Mouse (Mus musculus): ENCODE results near the gene Gm17482. TPM values are rescaled to one million over a fixed set of nuclear protein-coding genes. Genes with fewer than 3 reads are reported as not detected.

Gm17482 gene
- polyA plus RNA-seq, 1 experiment from 2014 or later: not detected

DNA sequence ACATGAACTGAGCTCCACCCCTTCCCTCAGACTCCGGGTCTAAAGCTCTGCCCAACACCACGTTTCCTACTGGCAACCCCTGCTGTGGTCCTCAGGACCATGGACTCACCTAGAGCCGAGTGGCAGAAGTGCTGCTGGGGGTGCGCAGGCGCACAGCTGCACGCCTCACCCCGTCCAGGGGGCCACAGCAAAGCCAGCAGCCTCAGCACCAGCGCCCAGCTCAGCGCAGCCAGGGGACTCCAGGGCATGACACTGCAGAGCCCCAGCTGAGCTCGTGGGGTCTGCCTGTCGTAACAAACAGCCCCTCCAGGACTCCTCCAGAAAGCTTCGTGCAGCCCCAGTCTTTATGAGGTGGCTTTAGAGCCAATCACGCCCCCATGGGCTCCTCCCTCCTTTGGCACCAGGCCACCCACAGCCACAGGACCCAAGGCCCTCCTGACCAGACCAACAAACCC is 24.4 kb downstream of the Gm17482 start:
- Histone ChIP-seq H3K36me3 (replicated peaks) (no peaks in the 10 kb centered on the region), H3K27me3 (no peaks in the 10 kb centered on the region; the same call in 1 of the 2 replicates), H3K4me2 (peak overlapping the region; percentile 25), H3K9ac (no peak overlapping the region), H3K4me3 (replicated peaks) (no peak overlapping the region), H3K9me3 (replicated peaks) (no peaks in the 10 kb centered on the region), H3K27ac (replicated peaks) (no peak overlapping the region), H3K4me1 (replicated peaks) (peaks cover 5% of the 10 kb centered on the region; the same call in 1 of the 2 replicates)
- no peak for ATAC-seq (ENCODE audit: insufficient read depth)
- WGBS (ENCODE audit: insufficient replicate concordance): 12% methylated on average over 13 of the region's 13 CpGs

DNA sequence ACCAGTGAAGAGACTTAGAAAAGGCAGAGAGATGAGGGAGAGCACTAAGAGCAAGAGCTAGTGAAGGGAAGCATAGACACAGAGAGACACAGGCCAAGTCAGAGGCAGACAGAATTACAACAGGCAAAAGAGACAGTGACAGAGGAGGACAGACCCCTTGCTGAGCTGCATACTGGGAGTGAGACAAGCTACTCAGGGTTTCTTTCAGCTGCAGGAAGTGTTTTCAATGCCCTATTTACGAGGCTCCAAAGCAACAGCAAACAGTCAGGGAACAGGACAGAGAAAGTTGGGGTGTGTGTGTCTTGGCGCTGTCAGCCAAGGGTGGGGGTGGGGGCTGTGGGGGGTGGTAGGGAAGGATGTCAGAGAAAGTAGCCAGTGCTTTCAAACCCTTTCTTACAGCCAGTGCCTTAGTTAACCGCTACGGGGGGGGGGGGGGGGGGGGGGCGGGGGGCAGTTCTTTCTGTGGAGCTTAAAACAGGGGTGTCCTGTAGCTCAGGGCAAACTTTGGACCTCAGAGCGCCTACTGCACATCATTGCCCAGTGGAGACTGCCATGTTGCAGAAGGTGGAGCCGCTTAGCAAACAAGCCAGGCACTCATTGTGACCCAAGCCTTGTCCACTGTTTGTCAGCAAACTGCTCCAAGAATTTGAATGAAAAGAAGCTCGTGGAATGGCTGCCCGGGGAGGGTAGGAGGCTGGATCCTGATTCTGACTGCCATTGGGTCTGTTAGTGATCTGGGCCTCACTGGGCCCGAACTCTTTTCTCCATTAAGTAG is 25.1 kb downstream of the Gm17482 start, which contains the start of gene Timp4:
TSS of gene Timp4 (minus strand) at position 107 of the 775 bp plus-strand sequence.
- H3K9me3 ChIP-seq (replicated peaks): no peaks in the 10 kb centered on the region
- H3K4me1 ChIP-seq (replicated peaks): peaks cover 5% of the 10 kb centered on the region; the same call in 1 of the 2 replicates
- no peaks in the 10 kb centered on the region; the same call in 1 of the 2 replicates for H3K27me3 ChIP-seq
- no peak within 1 kb of the TSS for H3K9ac ChIP-seq
- no peak for ATAC-seq (ENCODE audit: insufficient read depth)
- no peak within 1 kb of the TSS for H3K4me3 ChIP-seq (replicated peaks)
- H3K36me3 ChIP-seq (replicated peaks): no peaks in the 10 kb centered on the region
- H3K4me2 ChIP-seq: peak within 1 kb of the TSS; percentile 25
- WGBS (ENCODE audit: insufficient replicate concordance): 40% methylated on average over 7 of the region's 10 CpGs
- no peak within 1 kb of the TSS for H3K27ac ChIP-seq (replicated peaks)

DNA sequence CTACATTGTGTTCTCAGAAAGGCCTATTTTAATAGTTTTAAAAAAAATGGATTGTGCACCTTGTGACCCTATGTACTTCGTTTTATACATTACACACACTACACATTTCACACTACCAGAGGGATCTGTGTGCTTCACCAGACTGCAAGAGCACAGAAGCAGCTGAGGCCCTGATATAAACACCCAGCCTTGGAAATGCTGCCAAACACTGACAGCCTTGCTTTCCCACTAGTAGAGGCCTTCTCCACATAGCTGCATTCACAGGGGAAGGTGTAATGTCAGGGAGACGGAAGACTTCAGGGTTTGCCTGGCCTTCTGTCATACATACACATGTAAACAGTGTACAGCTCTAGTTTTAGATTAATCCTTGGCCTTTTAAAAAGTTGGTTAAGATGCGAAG is 28.0 kb downstream of the Gm17482 start:
- 55% methylated on average over 3 of the region's 3 CpGs for WGBS (ENCODE audit: insufficient replicate concordance)
- no peak for ATAC-seq (ENCODE audit: insufficient read depth)
- Histone ChIP-seq H3K4me3 (replicated peaks) (no peak overlapping the region), H3K4me2 (no peak overlapping the region), H3K27me3 (no peaks in the 10 kb centered on the region; the same call in 1 of the 2 replicates), H3K9ac (no peak overlapping the region), H3K27ac (replicated peaks) (no peak overlapping the region), H3K36me3 (replicated peaks) (no peaks in the 10 kb centered on the region), H3K4me1 (replicated peaks) (peaks cover 5% of the 10 kb centered on the region; the same call in 1 of the 2 replicates), H3K9me3 (replicated peaks) (no peaks in the 10 kb centered on the region)

DNA sequence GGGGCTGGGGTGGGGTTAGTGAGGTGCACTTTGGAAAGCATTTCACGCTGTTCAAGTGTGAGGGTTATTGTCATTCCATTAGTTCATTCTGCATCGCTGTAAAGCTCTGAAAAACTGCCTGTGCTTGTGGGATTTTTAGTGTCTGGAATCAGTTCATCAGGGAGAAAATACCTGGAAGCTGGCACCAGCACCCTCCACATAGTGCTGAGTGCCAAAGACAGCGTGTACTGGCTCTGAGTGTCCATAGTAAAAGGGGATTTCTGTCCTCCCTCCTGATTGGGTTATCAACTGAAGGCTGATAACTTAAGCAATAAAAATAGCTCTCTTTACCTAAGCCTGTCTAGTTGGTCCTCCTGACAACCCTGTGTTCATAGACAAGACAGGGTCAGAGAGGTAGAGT is 33.4 kb downstream of the Gm17482 start:
- WGBS (ENCODE audit: insufficient replicate concordance): 59% methylated on average over 3 of the region's 3 CpGs
- no peak overlapping the region for H3K9ac ChIP-seq
- no peak for ATAC-seq (ENCODE audit: insufficient read depth)

DNA sequence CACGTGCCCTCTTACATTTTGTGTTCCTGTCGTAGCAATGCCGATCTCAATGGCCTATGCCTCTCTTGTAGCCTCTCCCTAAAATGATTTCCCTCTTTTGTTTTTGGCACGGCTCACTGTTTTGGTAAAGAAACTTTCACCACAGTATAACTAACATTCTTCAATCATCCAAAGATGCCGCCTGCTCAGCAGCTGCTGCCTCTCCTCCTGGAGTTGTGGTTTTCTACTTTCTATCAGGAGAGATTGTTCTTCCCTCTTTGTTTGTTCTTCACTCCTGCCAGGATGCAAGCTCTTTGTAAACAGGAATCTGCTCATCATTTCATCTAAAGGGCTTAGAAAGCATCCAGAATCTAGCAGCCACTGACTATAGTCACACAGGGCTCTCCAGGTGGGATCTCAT is 39.6 kb downstream of the Gm17482 start:
- H3K27me3 ChIP-seq: no peaks in the 10 kb centered on the region
- no peak overlapping the region for H3K4me2 ChIP-seq
- H3K9ac ChIP-seq: no peak overlapping the region
- ATAC-seq (ENCODE audit: insufficient read depth): no peak
- H3K4me1 ChIP-seq (replicated peaks): no peaks in the 10 kb centered on the region
- 54% methylated on average over 5 of the region's 5 CpGs for WGBS (ENCODE audit: insufficient replicate concordance)
- no peak overlapping the region for H3K4me3 ChIP-seq (replicated peaks)
- H3K9me3 ChIP-seq (replicated peaks): no peaks in the 10 kb centered on the region
- no peak overlapping the region for H3K27ac ChIP-seq (replicated peaks)
- no peaks in the 10 kb centered on the region for H3K36me3 ChIP-seq (replicated peaks)

More for the DNA sequence above, 33.4 kb downstream of the Gm17482 start:
- Histone ChIP-seq H3K4me2 (no peak overlapping the region), H3K36me3 (replicated peaks) (no peaks in the 10 kb centered on the region), H3K4me1 (replicated peaks) (no peaks in the 10 kb centered on the region), H3K9me3 (replicated peaks) (no peaks in the 10 kb centered on the region), H3K4me3 (replicated peaks) (no peak overlapping the region), H3K27ac (replicated peaks) (no peak overlapping the region), H3K27me3 (no peaks in the 10 kb centered on the region)

DNA sequence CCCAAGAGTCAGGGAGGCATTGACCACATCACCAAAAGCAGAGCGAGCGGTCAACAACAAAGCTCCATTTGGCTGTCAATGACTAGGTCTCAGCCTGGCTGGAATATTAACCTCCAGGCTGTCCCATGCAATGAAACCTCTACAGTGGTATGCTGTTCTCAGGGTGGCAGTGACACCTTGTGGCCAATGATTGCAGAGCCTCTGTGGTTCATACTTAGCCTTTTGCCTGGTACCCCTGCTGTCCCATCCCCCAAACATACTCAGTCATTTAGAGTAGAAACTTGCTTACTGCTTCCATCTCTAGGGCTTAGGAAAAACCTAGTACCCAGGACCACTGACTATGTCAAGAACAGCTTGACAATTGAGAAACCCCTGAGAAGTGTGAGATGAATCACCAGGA is 40.8 kb downstream of the Gm17482 start:
- no peak overlapping the region for H3K4me3 ChIP-seq (replicated peaks)
- H3K4me1 ChIP-seq (replicated peaks): no peaks in the 10 kb centered on the region
- no peak overlapping the region for H3K4me2 ChIP-seq
- ATAC-seq (ENCODE audit: insufficient read depth): no peak
- H3K27ac ChIP-seq (replicated peaks): no peak overlapping the region
- WGBS (ENCODE audit: insufficient replicate concordance): 49% methylated on average over 2 of the region's 2 CpGs
- no peaks in the 10 kb centered on the region for H3K9me3 ChIP-seq (replicated peaks)
- H3K27me3 ChIP-seq: no peaks in the 10 kb centered on the region
- H3K9ac ChIP-seq: no peak overlapping the region
- H3K36me3 ChIP-seq (replicated peaks): no peaks in the 10 kb centered on the region

DNA sequence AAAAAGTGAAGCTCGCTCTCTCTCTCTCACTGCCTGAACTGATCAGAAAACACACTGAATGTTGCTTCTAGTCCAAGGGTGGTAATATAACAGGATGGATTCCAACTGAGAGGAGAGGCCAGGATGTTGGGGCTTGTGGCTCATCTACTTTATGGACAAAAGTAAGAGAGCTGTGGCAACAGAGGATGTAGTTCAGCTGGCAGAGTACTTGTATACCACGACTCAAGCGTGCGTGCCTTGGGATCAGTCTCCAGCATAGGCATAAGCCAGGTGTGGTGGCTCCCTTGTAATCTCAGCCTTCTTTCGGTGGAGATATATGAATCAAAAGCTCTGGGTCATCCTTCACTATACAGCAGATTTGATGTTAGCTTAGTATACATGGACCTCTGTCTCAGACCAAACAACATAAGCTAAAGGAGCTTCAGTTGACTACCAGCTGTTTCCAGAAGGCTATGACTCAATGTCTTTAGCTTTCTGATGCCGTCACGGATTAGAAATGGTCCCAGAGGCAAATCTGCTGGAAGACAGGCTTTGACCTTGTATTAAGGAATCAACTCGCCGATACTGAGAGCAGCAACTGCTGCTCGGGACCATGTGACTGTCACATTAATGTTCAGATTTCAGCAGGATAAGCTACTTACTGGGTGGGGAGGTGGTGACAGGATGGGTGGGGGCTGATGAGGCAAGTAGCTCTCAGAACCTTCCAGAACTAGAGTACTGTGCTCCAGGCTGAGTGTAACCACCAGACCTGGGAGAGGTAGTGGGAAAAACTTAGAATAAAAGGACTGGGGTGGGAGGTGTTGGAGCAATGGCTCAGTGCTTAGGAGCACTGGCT is 41.6 kb downstream of the Gm17482 start:
- Histone ChIP-seq H3K4me1 (replicated peaks) (no peaks in the 10 kb centered on the region), H3K9me3 (replicated peaks) (no peaks in the 10 kb centered on the region), H3K4me2 (no peak overlapping the region), H3K27me3 (no peaks in the 10 kb centered on the region), H3K4me3 (replicated peaks) (no peak overlapping the region), H3K27ac (replicated peaks) (no peak overlapping the region), H3K9ac (no peak overlapping the region), H3K36me3 (replicated peaks) (no peaks in the 10 kb centered on the region)
- no peak for ATAC-seq (ENCODE audit: insufficient read depth)
- 64% methylated on average over 10 of the region's 10 CpGs for whole genome bisulfite sequencing (ENCODE audit: insufficient replicate concordance)

DNA sequence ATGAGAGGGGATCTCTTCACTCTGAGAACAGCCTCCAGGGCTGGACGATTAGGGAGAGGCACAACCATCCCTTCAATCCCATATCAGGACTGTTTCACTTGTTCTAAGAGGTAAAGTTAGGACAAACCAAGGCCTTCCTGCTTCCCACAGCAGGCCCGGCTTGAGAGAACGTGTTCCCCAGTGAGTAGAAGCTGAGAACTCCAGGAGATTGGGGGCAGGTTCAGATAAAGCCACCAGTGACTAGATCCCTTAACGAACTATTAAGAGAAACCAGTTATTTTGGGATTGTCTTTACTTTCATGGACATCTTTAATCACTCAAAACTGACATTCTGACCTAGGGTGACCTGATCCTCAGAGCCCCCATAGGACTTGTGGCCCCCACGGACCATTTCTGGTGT is 42.4 kb downstream of the Gm17482 start:
- no peaks in the 10 kb centered on the region for H3K36me3 ChIP-seq (replicated peaks)
- 44% methylated on average over 5 of the region's 5 CpGs for WGBS (ENCODE audit: insufficient replicate concordance)
- ATAC-seq (ENCODE audit: insufficient read depth): no peak

DNA sequence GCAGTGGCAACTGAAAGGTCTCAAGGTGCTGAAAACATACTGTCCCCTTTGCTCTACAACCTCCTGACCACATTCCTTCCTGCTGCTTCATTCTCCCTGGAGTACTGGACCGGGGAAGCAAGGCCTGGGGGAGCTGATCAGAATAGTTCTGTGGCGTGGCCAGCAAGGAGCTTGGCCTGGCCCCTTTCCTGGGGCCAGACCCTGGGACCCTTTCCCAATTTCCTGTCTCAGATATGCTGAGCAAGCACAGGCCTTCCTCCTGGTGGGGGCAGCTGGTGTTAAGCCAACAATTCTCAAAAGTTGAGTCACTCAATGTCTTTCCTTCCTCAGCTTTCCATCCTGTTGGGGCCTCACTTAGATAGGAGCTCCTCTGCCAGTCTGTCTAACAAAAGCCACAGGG is 42.9 kb downstream of the Gm17482 start:
- Histone ChIP-seq H3K4me3 (replicated peaks) (no peak overlapping the region), H3K27me3 (no peaks in the 10 kb centered on the region), H3K4me2 (no peak overlapping the region), H3K27ac (replicated peaks) (no peak overlapping the region), H3K4me1 (replicated peaks) (no peaks in the 10 kb centered on the region), H3K9ac (no peak overlapping the region), H3K9me3 (replicated peaks) (no peaks in the 10 kb centered on the region), H3K36me3 (replicated peaks) (no peaks in the 10 kb centered on the region)
- WGBS (ENCODE audit: insufficient replicate concordance): 38% methylated on average over 2 of the region's 2 CpGs
- no peak for ATAC-seq (ENCODE audit: insufficient read depth)

More for the DNA sequence above, 42.4 kb downstream of the Gm17482 start:
- no peak overlapping the region for H3K4me3 ChIP-seq (replicated peaks)
- H3K27ac ChIP-seq (replicated peaks): no peak overlapping the region
- H3K4me2 ChIP-seq: no peak overlapping the region
- H3K9me3 ChIP-seq (replicated peaks): no peaks in the 10 kb centered on the region
- no peak overlapping the region for H3K9ac ChIP-seq
- H3K4me1 ChIP-seq (replicated peaks): no peaks in the 10 kb centered on the region
- no peaks in the 10 kb centered on the region for H3K27me3 ChIP-seq

DNA sequence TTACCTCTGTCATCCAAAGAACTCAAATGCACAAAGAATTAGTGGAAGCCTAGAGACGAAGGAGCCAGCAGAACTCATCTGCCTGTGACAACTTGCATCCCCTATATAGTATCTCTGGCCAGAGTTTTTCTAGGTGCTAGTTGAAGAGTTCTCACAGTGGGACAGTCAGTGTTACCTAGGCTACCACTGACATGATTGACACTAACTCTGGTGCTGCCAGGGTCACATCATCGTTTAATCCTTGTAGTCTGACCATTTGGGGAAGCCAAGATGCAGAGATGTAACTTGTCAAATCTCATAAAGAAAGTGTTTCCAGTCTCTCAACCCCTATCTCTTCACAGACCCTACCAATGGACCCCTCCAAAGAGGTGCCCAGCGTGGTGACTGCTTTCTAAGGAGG is 44.2 kb downstream of the Gm17482 start:
- H3K4me1 ChIP-seq (replicated peaks): no peaks in the 10 kb centered on the region
- H3K4me3 ChIP-seq (replicated peaks): no peak overlapping the region
- H3K9me3 ChIP-seq (replicated peaks): no peaks in the 10 kb centered on the region
- no peak overlapping the region for H3K27ac ChIP-seq (replicated peaks)
- H3K4me2 ChIP-seq: no peak overlapping the region
- H3K27me3 ChIP-seq: no peaks in the 10 kb centered on the region
- no peaks in the 10 kb centered on the region for H3K36me3 ChIP-seq (replicated peaks)
- ATAC-seq (ENCODE audit: insufficient read depth): no peak
- H3K9ac ChIP-seq: no peak overlapping the region
- WGBS (ENCODE audit: insufficient replicate concordance): 52% methylated on average over 3 of the region's 3 CpGs

DNA sequence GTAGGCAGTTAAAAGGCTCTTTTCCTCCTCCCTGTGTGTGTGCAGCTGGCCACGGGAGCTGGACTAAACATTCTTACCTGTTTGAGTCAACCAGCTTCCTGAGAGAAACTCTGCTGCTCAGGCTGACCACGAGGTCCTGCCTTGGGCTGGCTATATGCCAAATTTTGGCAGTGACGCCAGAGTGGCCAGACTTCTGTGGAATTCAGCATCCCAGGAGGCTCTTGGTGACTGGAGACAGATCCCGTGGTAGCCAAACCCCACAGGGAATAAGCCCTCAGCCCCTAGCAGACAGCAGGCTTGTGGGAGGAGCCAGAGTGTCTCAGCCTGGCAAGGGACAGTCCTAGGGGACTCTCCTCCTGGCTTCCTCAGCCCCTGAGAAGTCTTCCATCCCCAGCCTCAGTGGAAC is 44.7 kb downstream of the Gm17482 start:
- Histone ChIP-seq H3K4me2 (no peak overlapping the region), H3K27me3 (no peaks in the 10 kb centered on the region), H3K4me3 (replicated peaks) (no peak overlapping the region), H3K27ac (replicated peaks) (no peak overlapping the region), H3K36me3 (replicated peaks) (no peaks in the 10 kb centered on the region), H3K9ac (no peak overlapping the region), H3K4me1 (replicated peaks) (no peaks in the 10 kb centered on the region), H3K9me3 (replicated peaks) (no peaks in the 10 kb centered on the region)
- ATAC-seq (ENCODE audit: insufficient read depth): no peak
- WGBS (ENCODE audit: insufficient replicate concordance): 18% methylated on average over 4 of the region's 4 CpGs

Measured in liver, embryonic 15.5 days (tissue).